Mouse (Mus musculus): ENCODE measurements around the gene Prkch. TPM values are rescaled to one million over a fixed set of nuclear protein-coding genes. Genes with fewer than 3 reads are reported as not detected.

Prkch gene
- polyA plus RNA-seq, 1 experiment from 2014 or later, result 12.0 TPM

DNA sequence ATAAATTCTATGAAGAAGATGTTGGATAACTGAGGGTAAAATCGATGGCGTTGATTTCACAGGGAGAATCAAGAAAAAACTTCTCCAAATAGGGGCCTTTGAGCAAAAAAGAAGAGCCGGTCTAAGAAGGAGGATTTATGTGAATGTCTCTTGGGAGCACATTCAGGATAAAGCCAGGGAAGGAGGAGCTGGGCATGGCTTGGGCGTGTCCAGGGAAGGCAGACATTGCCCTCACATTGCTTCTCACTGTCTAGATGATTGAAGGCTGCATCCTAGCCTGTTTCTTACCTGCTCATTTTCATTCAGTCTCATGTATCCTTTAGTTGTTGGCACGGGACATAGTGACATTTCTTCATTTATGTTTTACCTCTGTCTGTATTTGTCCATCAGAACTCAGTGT lies 146.5 kb downstream of the Prkch start:
- H3K9ac ChIP-seq (ENCODE audit: low read length), result no peak overlapping the region
- no peak for ATAC-seq (ENCODE audit: low read depth)
- no peak overlapping the region for H3K4me3 ChIP-seq (ENCODE audit: low read length)
- H3K27me3 ChIP-seq (ENCODE audit: control insufficient read depth, insufficient read depth, low read depth, low read length), result no peaks in the 10 kb centered on the region
- H3K4me1 ChIP-seq (replicated peaks; ENCODE audit: control insufficient read depth, insufficient read depth, low read length), result no peaks in the 10 kb centered on the region
- 83% methylated on average over 5 of the region's 5 CpGs for WGBS
- H3K4me2 ChIP-seq (ENCODE audit: low read depth, low read length), result no peak overlapping the region
- no peaks in the 10 kb centered on the region for H3K36me3 ChIP-seq (ENCODE audit: control insufficient read depth, insufficient read depth, low read length)
- no peak overlapping the region for H3K27ac ChIP-seq (ENCODE audit: low read length)
- no peaks in the 10 kb centered on the region for H3K9me3 ChIP-seq (ENCODE audit: control insufficient read depth, low read length)

GRCm38 (mm10) chr12:73731848-73732540 lies 147.4 kb downstream of the Prkch start:
- Histone ChIP-seq H3K9me3 (ENCODE audit: control insufficient read depth, low read length) (no peaks in the 10 kb centered on the region), H3K4me1 (replicated peaks; ENCODE audit: control insufficient read depth, insufficient read depth, low read length) (no peaks in the 10 kb centered on the region), H3K4me3 (ENCODE audit: low read length) (no peak overlapping the region), H3K27me3 (ENCODE audit: control insufficient read depth, insufficient read depth, low read depth, low read length) (no peaks in the 10 kb centered on the region), H3K27ac (ENCODE audit: low read length) (no peak overlapping the region), H3K4me2 (ENCODE audit: low read depth, low read length) (no peak overlapping the region), H3K9ac (ENCODE audit: low read length) (no peak overlapping the region), H3K36me3 (ENCODE audit: control insufficient read depth, insufficient read depth, low read length) (no peaks in the 10 kb centered on the region)
- no peak for ATAC-seq (ENCODE audit: low read depth)
- 50% methylated on average over 17 of the region's 17 CpGs for WGBS

GRCm38 (mm10) chr12:73732862-73733261 lies 148.3 kb downstream of the Prkch start:
- Histone ChIP-seq H3K36me3 (ENCODE audit: control insufficient read depth, insufficient read depth, low read length) (no peaks in the 10 kb centered on the region), H3K4me2 (ENCODE audit: low read depth, low read length) (no peak overlapping the region), H3K27me3 (ENCODE audit: control insufficient read depth, insufficient read depth, low read depth, low read length) (no peaks in the 10 kb centered on the region), H3K4me3 (ENCODE audit: low read length) (no peak overlapping the region), H3K27ac (ENCODE audit: low read length) (no peak overlapping the region), H3K9me3 (ENCODE audit: control insufficient read depth, low read length) (no peaks in the 10 kb centered on the region), H3K9ac (ENCODE audit: low read length) (no peak overlapping the region), H3K4me1 (replicated peaks; ENCODE audit: control insufficient read depth, insufficient read depth, low read length) (no peaks in the 10 kb centered on the region)
- 67% methylated on average over 7 of the region's 7 CpGs for WGBS
- ATAC-seq (ENCODE audit: low read depth), result no peak

- H3K9me3 ChIP-seq (ENCODE audit: control insufficient read depth, low read length), result no peaks in the 10 kb centered on the region
- no peak overlapping the region for H3K4me2 ChIP-seq (ENCODE audit: low read depth, low read length)
- H3K36me3 ChIP-seq (ENCODE audit: control insufficient read depth, insufficient read depth, low read length), result no peaks in the 10 kb centered on the region
- H3K9ac ChIP-seq (ENCODE audit: low read length), result no peak overlapping the region
- 73% methylated on average over 3 of the region's 3 CpGs for WGBS
- H3K27me3 ChIP-seq (ENCODE audit: control insufficient read depth, insufficient read depth, low read depth, low read length), result no peaks in the 10 kb centered on the region
- ATAC-seq (ENCODE audit: low read depth), result no peak
- no peak overlapping the region for H3K4me3 ChIP-seq (ENCODE audit: low read length)
- no peak overlapping the region for H3K27ac ChIP-seq (ENCODE audit: low read length)
- no peaks in the 10 kb centered on the region for H3K4me1 ChIP-seq (replicated peaks; ENCODE audit: control insufficient read depth, insufficient read depth, low read length)
Measured at GRCm38 (mm10) chr12:73736931-73737330, 152.3 kb downstream of the Prkch start.

- Histone ChIP-seq H3K4me1 (replicated peaks; ENCODE audit: control insufficient read depth, insufficient read depth, low read length) (no peaks in the 10 kb centered on the region), H3K4me2 (ENCODE audit: low read depth, low read length) (no peak overlapping the region), H3K36me3 (ENCODE audit: control insufficient read depth, insufficient read depth, low read length) (no peaks in the 10 kb centered on the region), H3K9me3 (ENCODE audit: control insufficient read depth, low read length) (no peaks in the 10 kb centered on the region), H3K9ac (ENCODE audit: low read length) (no peak overlapping the region), H3K27me3 (ENCODE audit: control insufficient read depth, insufficient read depth, low read depth, low read length) (no peaks in the 10 kb centered on the region), H3K4me3 (ENCODE audit: low read length) (no peak overlapping the region), H3K27ac (ENCODE audit: low read length) (no peak overlapping the region)
- no peak for ATAC-seq (ENCODE audit: low read depth)
- WGBS, result 84% methylated on average over 6 of the region's 6 CpGs
Measured at GRCm38 (mm10) chr12:73739611-73740219, 155.1 kb downstream of the Prkch start.

DNA sequence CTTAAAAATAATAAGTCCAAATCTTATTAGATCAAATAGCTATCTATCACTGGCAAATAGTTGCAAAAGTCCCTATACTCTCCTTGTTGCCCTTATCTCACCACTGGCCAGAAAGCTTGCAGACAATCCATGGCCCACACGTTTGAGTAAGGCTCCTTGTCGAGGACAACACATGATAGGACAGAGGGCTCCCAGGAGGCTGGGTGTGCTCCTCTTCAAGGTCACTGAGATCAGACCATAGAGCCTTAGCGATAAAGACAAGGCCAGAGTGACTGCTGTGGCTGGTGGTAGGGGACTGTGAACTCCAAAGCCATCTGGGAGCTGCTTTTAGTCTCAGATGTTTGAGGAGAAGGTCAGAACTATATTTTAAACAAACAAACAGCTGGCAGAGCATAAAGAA lies 158.0 kb downstream of the Prkch start:
- 59% methylated on average over 3 of the region's 3 CpGs for WGBS
- Histone ChIP-seq H3K36me3 (ENCODE audit: control insufficient read depth, insufficient read depth, low read length) (no peaks in the 10 kb centered on the region), H3K4me1 (replicated peaks; ENCODE audit: control insufficient read depth, insufficient read depth, low read length) (no peaks in the 10 kb centered on the region), H3K4me3 (ENCODE audit: low read length) (no peak overlapping the region), H3K27me3 (ENCODE audit: control insufficient read depth, insufficient read depth, low read depth, low read length) (no peaks in the 10 kb centered on the region), H3K4me2 (ENCODE audit: low read depth, low read length) (no peak overlapping the region), H3K9ac (ENCODE audit: low read length) (no peak overlapping the region), H3K27ac (ENCODE audit: low read length) (no peak overlapping the region), H3K9me3 (ENCODE audit: control insufficient read depth, low read length) (no peaks in the 10 kb centered on the region)
- no peak for ATAC-seq (ENCODE audit: low read depth)

DNA sequence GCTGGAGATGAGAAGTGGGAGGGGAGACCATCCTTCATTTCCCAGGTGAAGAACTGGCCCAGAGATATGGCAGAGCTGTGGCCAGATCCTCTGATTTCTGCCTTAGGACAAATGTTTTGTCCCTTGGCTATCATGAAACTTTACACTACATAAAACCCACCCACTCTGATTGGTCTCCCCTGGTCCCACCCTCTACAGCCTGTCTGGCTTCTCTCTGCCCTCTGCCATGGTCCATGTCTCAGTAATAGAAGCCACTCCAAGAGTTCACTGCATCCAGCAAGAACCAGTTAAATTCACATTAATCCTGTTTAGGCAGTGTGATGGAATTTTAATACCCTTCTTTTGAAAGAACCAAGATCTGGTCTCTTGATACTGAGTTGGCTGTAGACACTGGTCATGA lies 158.5 kb downstream of the Prkch start:
- H3K4me2 ChIP-seq (ENCODE audit: low read depth, low read length), result no peak overlapping the region
- H3K4me1 ChIP-seq (replicated peaks; ENCODE audit: control insufficient read depth, insufficient read depth, low read length), result no peaks in the 10 kb centered on the region
- no peaks in the 10 kb centered on the region for H3K9me3 ChIP-seq (ENCODE audit: control insufficient read depth, low read length)
- H3K9ac ChIP-seq (ENCODE audit: low read length), result no peak overlapping the region
- no peaks in the 10 kb centered on the region for H3K27me3 ChIP-seq (ENCODE audit: control insufficient read depth, insufficient read depth, low read depth, low read length)
- H3K27ac ChIP-seq (ENCODE audit: low read length), result no peak overlapping the region
- ATAC-seq (ENCODE audit: low read depth), result no peak
- H3K4me3 ChIP-seq (ENCODE audit: low read length), result no peak overlapping the region
- no peaks in the 10 kb centered on the region for H3K36me3 ChIP-seq (ENCODE audit: control insufficient read depth, insufficient read depth, low read length)

- Histone ChIP-seq H3K27ac (ENCODE audit: low read length) (no peak overlapping the region), H3K27me3 (ENCODE audit: control insufficient read depth, insufficient read depth, low read depth, low read length) (no peaks in the 10 kb centered on the region)
Measured at GRCm38 (mm10) chr12:73746072-73746471, 161.5 kb downstream of the Prkch start.

GRCm38 (mm10) chr12:73748373-73748772 lies 163.8 kb downstream of the Prkch start:
- Histone ChIP-seq H3K4me2 (ENCODE audit: low read depth, low read length) (no peak overlapping the region), H3K27me3 (ENCODE audit: control insufficient read depth, insufficient read depth, low read depth, low read length) (no peaks in the 10 kb centered on the region), H3K4me1 (replicated peaks; ENCODE audit: control insufficient read depth, insufficient read depth, low read length) (no peaks in the 10 kb centered on the region)

More at GRCm38 (mm10) chr12:73746072-73746471, 161.5 kb downstream of the Prkch start:
- Histone ChIP-seq H3K4me3 (ENCODE audit: low read length) (no peak overlapping the region), H3K4me1 (replicated peaks; ENCODE audit: control insufficient read depth, insufficient read depth, low read length) (no peaks in the 10 kb centered on the region), H3K9ac (ENCODE audit: low read length) (no peak overlapping the region), H3K36me3 (ENCODE audit: control insufficient read depth, insufficient read depth, low read length) (no peaks in the 10 kb centered on the region), H3K9me3 (ENCODE audit: control insufficient read depth, low read length) (no peaks in the 10 kb centered on the region), H3K4me2 (ENCODE audit: low read depth, low read length) (no peak overlapping the region)
- 84% methylated on average over 6 of the region's 6 CpGs for WGBS
- ATAC-seq (ENCODE audit: low read depth), result no peak

More at GRCm38 (mm10) chr12:73748373-73748772, 163.8 kb downstream of the Prkch start:
- Histone ChIP-seq H3K27ac (ENCODE audit: low read length) (no peak overlapping the region), H3K4me3 (ENCODE audit: low read length) (no peak overlapping the region), H3K9me3 (ENCODE audit: control insufficient read depth, low read length) (no peaks in the 10 kb centered on the region), H3K9ac (ENCODE audit: low read length) (no peak overlapping the region), H3K36me3 (ENCODE audit: control insufficient read depth, insufficient read depth, low read length) (no peaks in the 10 kb centered on the region)
- ATAC-seq (ENCODE audit: low read depth), result no peak
- WGBS, result 90% methylated on average over 3 of the region's 3 CpGs
